Mouse (Mus musculus) hindbrain, embryonic 13.5 days (tissue): ENCODE measurements around the gene Mpst. TPM values are rescaled to one million over a fixed set of nuclear protein-coding genes. Genes with fewer than 3 reads are reported as not detected.

Source experiments
- ATAC-seq: fragments of 200-750 bp; cut with Nextera tagmentation; 2 replicates; pipeline ENCODE4 v1.8.0; 2017; ENCODE audit warnings: moderate TSS enrichment; ENCODE audit not compliant: low FRiP score
- H3K27ac ChIP-seq: fragments of 300-500 bp; sonication (generic); 2 replicates; pipeline ENCODE4 v1.5.1; 2015; ENCODE audit warnings: inconsistent platforms, mild to moderate bottlenecking, moderate library complexity
- H3K27me3 ChIP-seq: fragments of 300-500 bp; sonication (generic); 2 replicates; pipeline ENCODE4 v1.6.1; 2015; ENCODE audit warnings: mild to moderate bottlenecking, inconsistent platforms
- H3K36me3 ChIP-seq: fragments of 300-500 bp; sonication (generic); 2 replicates; pipeline ENCODE4 v1.6.1; 2015; ENCODE audit warnings: mild to moderate bottlenecking, inconsistent platforms
- H3K4me1 ChIP-seq: fragments of 300-500 bp; sonication (generic); replicated peaks from 2 replicates; pipeline ENCODE4 v1.6.1; 2015; ENCODE audit warnings: inconsistent platforms
- H3K4me2 ChIP-seq: fragments of 300-500 bp; sonication (generic); 2 replicates; pipeline ENCODE4 v1.6.1; 2015; ENCODE audit warnings: inconsistent platforms, mild to moderate bottlenecking, moderate library complexity
- H3K4me3 ChIP-seq: fragments of 300-500 bp; sonication (generic); 2 replicates; pipeline ENCODE4 v1.5.1; 2015; ENCODE audit warnings: mild to moderate bottlenecking, inconsistent platforms
- H3K9ac ChIP-seq: fragments of 300-500 bp; sonication (generic); 2 replicates; pipeline ENCODE4 v1.6.1; 2015; ENCODE audit warnings: mild to moderate bottlenecking, inconsistent platforms
- H3K9me3 ChIP-seq: fragments of 300-500 bp; sonication (generic); 2 replicates; pipeline ENCODE4 v1.6.1; 2016; ENCODE audit warnings: inconsistent platforms
- WGBS: fragments of 180-500 bp; shearing (Covaris S2); methylation state at CpG from one replicate; pipeline ENCODE4 v1.1.7; 2015; 5-methylcytosine and 5-hydroxymethylcytosine counted together
- polyA plus RNA-seq: library from polyadenylated mRNA; unstranded; fragments of >200 nt; fragmentation: Nextera tagmentation; extraction: Ambion mirVana; gene quantifications from 2 replicates; pipeline ENCODE4 v1.2.1, GENCODE M21; 2015

The Mpst gene
- polyA plus RNA-seq, 1 experiment from 2014 or later = 2.2 TPM

DNA sequence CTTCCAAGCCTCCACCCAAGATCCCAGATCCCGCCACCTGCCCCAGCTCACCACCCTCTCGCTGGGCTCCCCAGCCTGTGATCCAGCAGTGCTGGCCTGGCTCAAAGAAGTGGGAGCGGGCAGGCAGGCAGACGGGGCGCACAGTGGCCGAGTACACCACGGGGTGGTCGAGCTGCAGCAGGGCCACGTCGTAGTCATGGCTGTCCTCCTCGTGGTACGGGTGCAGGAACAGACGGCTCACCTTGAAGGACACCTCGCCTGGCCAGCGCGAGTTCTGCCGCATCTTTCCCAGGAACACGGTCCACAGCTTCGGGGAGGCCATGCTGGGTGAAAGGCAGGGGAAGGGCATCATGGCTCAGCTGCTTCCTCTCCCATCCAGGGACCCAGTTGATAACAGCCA is 36.0 kb downstream of the Mpst start:
- Histone ChIP-seq H3K4me3 (no peak overlapping the region), H3K27me3 (0 out of 2 replicates have a peak, but pooled peaks cover 4% of the 10 kb centered on the region), H3K9me3 (no peaks in the 10 kb centered on the region), H3K36me3 (peaks cover 9% of the 10 kb centered on the region; the same call in 1 of the 2 replicates), H3K27ac (no peak overlapping the region), H3K9ac (no peak overlapping the region), H3K4me2 (no peak overlapping the region), H3K4me1 (peaks cover 35% of the 10 kb centered on the region)
- WGBS = 90% methylated on average over 19 of the region's 19 CpGs
- ATAC-seq = no peak

DNA sequence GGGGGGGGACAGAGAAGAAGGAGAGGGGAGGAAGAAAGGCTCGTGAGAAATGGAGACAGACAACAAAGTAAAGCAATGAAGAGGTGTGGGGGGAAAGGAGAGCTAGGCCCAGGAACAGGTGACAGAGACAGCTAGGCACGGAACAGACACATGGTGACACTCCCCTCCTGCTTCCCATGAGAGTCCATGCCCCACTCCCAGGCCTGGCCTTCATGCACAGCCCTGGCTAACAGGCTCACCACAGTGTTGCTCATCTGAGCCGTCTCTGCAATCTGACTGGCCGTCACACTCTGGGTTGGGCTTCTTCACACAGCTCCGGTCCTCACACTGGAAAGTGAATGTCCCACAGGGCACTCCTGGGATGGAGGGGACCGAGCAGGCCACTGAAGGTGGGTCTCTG is 37.6 kb downstream of the Mpst start:
- peak overlapping the region; percentile 13; the same call in 1 of the 2 replicates for H3K9ac ChIP-seq
- no peaks in the 10 kb centered on the region for H3K9me3 ChIP-seq
- ATAC-seq = no peak
- WGBS = 52% methylated on average over 6 of the region's 6 CpGs
- peaks cover 31% of the 10 kb centered on the region for H3K4me1 ChIP-seq
- peaks cover 4% of the 10 kb centered on the region; the same call in 1 of the 2 replicates for H3K36me3 ChIP-seq
- 0 out of 2 replicates have a peak, but pooled peaks cover 1% of the 10 kb centered on the region for H3K27me3 ChIP-seq
- H3K4me3 ChIP-seq = no peak overlapping the region
- H3K27ac ChIP-seq = no peak overlapping the region
- no peak overlapping the region for H3K4me2 ChIP-seq

DNA sequence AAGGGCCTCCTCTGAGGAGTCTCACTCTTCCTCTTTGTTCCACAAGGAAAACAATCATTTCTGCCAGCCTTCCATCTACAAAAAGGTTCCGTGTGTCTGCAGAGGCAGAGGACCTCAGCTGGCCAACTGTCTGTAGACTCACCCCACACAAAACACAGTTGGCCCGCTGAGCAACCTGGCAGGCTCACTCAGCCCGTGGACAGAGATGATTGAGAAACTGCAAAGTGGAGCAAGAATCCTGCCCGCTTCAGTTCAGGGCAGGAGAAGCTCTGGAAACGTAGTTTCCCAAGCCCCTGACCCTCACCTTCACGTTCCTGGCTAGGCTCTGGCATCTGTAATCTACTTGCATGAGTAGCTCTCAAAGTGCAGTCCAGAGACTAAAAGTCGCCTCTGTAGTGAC is 40.9 kb downstream of the Mpst start:
- no peak overlapping the region for H3K4me2 ChIP-seq
- H3K4me3 ChIP-seq = no peak overlapping the region
- no peaks in the 10 kb centered on the region for H3K36me3 ChIP-seq
- ATAC-seq = no peak
- H3K4me1 ChIP-seq = peaks cover 32% of the 10 kb centered on the region
- 48% methylated on average over 7 of the region's 7 CpGs for whole genome bisulfite sequencing
- no peak overlapping the region for H3K9ac ChIP-seq
- H3K27ac ChIP-seq = no peak overlapping the region
- no peaks in the 10 kb centered on the region for H3K27me3 ChIP-seq
- no peaks in the 10 kb centered on the region for H3K9me3 ChIP-seq

- peaks cover 32% of the 10 kb centered on the region for H3K4me1 ChIP-seq
- H3K4me3 ChIP-seq = peak overlapping the region; percentile 30
- H3K27me3 ChIP-seq = no peaks in the 10 kb centered on the region
- peak overlapping the region; percentile 60 for H3K9ac ChIP-seq
- under 1% methylated on average over 22 of the region's 22 CpGs for WGBS
- H3K27ac ChIP-seq = peak overlapping the region; percentile 73
- peak overlapping the region; percentile 62 for H3K4me2 ChIP-seq
- no peaks in the 10 kb centered on the region for H3K9me3 ChIP-seq
- peak; percentile 46; the same call in 1 of the 2 replicates for ATAC-seq
- H3K36me3 ChIP-seq = no peaks in the 10 kb centered on the region
Measured at GRCm38 (mm10) chr15:78447746-78448535, 41.7 kb downstream of the Mpst start.

GRCm38 (mm10) chr15:78449131-78449530 is 42.9 kb downstream of the Mpst start:
- WGBS = 79% methylated on average over 6 of the region's 6 CpGs
- no peak for ATAC-seq
- H3K9ac ChIP-seq = no peak overlapping the region
- H3K27me3 ChIP-seq = no peaks in the 10 kb centered on the region
- no peaks in the 10 kb centered on the region for H3K9me3 ChIP-seq
- no peaks in the 10 kb centered on the region for H3K36me3 ChIP-seq
- peaks cover 24% of the 10 kb centered on the region for H3K4me1 ChIP-seq
- H3K4me2 ChIP-seq = no peak overlapping the region
- no peak overlapping the region for H3K4me3 ChIP-seq
- no peak overlapping the region for H3K27ac ChIP-seq

DNA sequence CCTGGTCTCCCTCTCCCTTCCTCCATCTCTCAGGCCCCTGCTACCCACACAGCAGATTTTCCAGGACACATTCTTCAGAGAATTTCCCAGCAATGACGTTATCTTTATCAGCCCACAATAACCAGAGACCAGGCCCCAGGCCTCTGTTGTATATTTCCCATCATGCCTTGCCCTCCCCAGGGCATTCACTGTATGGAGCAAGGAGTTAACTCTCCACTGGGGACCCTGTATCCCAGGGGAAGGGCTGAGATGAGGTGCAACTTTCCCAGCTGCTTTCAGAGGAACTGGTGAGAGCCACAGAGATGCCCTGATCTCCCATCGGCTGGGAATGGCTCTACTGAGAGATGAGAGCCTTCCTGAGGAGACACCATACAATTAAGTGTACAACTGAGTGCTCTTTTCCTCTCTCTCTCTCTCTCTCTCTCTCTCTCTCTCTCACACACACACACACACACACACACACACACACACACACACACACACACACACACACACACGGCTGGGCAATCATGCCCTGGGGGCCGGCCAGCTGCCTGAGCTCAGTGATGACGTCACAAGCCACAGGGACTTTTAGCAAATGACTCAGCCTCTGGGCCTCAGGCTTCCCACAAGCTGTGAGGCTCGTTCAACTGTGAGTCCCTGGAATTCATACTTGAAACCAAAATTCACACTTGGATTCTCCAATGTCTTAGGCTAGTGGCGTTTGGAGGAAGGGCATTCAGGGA is 43.6 kb downstream of the Mpst start:
- Histone ChIP-seq H3K27ac (peak overlapping the region; percentile 62), H3K4me3 (no peak overlapping the region), H3K9ac (no peak overlapping the region), H3K4me1 (peaks cover 24% of the 10 kb centered on the region), H3K36me3 (no peaks in the 10 kb centered on the region), H3K27me3 (no peaks in the 10 kb centered on the region), H3K9me3 (no peaks in the 10 kb centered on the region), H3K4me2 (no peak overlapping the region)
- ATAC-seq = no peak
- whole genome bisulfite sequencing = 28% methylated on average over 7 of the region's 7 CpGs

DNA sequence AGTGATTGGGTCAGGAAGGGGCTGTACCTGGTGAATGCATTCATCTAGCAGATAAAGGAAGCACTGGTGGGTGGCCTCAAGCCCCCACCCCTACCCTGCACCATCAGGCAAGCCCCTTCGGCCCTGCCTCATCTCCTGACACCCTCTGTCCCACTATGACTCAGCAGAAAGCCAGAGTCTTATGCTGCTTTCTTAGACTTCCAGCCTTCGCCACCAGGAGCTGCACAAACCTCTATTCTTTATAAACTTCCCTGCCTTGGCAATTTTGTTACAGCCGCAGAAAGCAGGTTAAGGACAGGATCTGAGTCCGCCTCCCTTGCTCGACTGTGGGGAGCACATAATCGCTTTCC is 44.2 kb downstream of the Mpst start:
- no peaks in the 10 kb centered on the region for H3K36me3 ChIP-seq
- no peak overlapping the region for H3K9ac ChIP-seq
- no peak overlapping the region for H3K4me3 ChIP-seq
- H3K4me2 ChIP-seq = no peak overlapping the region
- peaks cover 28% of the 10 kb centered on the region for H3K4me1 ChIP-seq
- H3K27ac ChIP-seq = no peak overlapping the region; the same call in 1 of the 2 replicates
- H3K27me3 ChIP-seq = no peaks in the 10 kb centered on the region
- ATAC-seq = no peak
- H3K9me3 ChIP-seq = no peaks in the 10 kb centered on the region
- 83% methylated on average over 6 of the region's 6 CpGs for WGBS

GRCm38 (mm10) chr15:78451201-78451600 is 45.0 kb downstream of the Mpst start:
- Histone ChIP-seq H3K9ac (no peak overlapping the region), H3K27ac (no peak overlapping the region), H3K36me3 (no peaks in the 10 kb centered on the region), H3K27me3 (no peaks in the 10 kb centered on the region), H3K4me2 (no peak overlapping the region), H3K4me1 (peaks cover 35% of the 10 kb centered on the region), H3K4me3 (no peak overlapping the region), H3K9me3 (no peaks in the 10 kb centered on the region)
- no peak for ATAC-seq
- WGBS = 78% methylated on average over 2 of the region's 2 CpGs

DNA sequence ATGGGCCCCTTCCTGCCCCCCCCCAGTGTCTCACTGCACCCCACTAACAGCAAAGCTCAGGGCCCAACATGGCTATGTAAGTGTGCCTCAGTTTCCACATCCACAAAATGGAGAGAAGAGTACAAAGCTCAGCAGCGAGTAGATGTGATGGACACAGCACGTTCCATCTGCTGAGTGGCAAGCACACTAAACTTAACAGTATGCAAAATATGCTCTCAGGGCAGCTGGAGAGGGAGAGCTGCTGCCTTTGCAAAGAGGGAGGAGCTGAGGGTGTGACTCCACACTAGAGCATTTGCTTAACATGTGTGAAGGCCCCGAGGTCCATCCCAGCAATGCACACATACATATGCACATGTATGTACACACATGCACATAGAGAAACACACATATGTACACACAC is 46.7 kb downstream of the Mpst start:
- Histone ChIP-seq H3K27me3 (no peaks in the 10 kb centered on the region), H3K27ac (no peak overlapping the region), H3K4me1 (peaks cover 34% of the 10 kb centered on the region), H3K36me3 (no peaks in the 10 kb centered on the region), H3K9me3 (no peaks in the 10 kb centered on the region), H3K4me2 (no peak overlapping the region), H3K9ac (no peak overlapping the region), H3K4me3 (no peak overlapping the region)
- ATAC-seq = no peak
- 96% methylated on average over 3 of the region's 3 CpGs for WGBS

DNA sequence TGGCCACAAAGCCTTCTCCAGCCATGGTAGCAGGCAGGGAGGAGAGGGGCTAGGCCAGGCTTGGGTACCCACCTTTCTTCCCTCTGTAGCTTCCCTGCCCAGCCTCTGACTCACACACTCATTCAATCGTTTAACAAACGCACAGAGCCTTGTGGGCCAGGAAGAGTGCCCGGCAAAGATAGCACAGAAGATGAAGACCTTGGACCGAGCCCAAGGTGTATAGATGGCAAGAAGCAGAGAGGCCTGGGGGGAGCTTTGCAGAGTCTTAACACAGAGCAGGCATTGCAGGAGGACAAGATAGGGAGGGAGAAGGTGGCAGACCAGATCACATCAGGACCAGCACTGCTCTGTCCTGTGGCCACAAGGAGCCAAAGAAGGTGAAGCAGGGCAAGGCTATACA is 49.0 kb downstream of the Mpst start:
- H3K4me1 ChIP-seq = peaks cover 18% of the 10 kb centered on the region; the same call in 1 of the 2 replicates
- no peak overlapping the region for H3K4me3 ChIP-seq
- WGBS = 91% methylated on average over 4 of the region's 4 CpGs
- H3K9ac ChIP-seq = no peak overlapping the region
- ATAC-seq = no peak
- H3K4me2 ChIP-seq = no peak overlapping the region
- H3K27me3 ChIP-seq = no peaks in the 10 kb centered on the region
- no peak overlapping the region for H3K27ac ChIP-seq
- H3K9me3 ChIP-seq = no peaks in the 10 kb centered on the region
- no peaks in the 10 kb centered on the region for H3K36me3 ChIP-seq

DNA sequence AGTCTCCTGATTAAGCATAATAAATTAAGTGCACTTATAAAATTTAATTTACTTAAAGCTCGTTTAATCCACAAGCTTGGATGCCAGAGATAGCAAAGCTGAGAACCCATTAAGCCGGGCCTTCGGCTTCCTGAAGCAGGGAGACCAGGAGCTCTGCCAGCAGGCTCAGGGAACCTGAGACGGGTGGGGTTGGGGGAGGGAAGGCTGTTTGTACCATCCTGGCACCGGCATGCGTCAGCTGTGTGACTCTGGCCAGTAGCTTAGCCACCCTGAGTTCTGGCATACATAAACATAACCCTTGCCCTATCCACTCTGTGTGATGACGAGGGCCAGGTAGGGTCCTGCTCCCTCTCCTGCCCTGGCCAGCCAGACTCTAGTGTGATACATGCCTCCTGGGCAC is 49.8 kb downstream of the Mpst start:
- Histone ChIP-seq H3K36me3 (no peaks in the 10 kb centered on the region), H3K27ac (0 out of 2 replicates have a peak overlapping the region, but pooled peaks have one; percentile 23), H3K4me2 (no peak overlapping the region), H3K27me3 (no peaks in the 10 kb centered on the region), H3K4me1 (peaks cover 15% of the 10 kb centered on the region; the same call in 1 of the 2 replicates), H3K9ac (no peak overlapping the region), H3K4me3 (no peak overlapping the region), H3K9me3 (no peaks in the 10 kb centered on the region)
- ATAC-seq = no peak
- WGBS = 58% methylated on average over 7 of the region's 7 CpGs

- Histone ChIP-seq H3K4me1 (peaks cover 12% of the 10 kb centered on the region; the same call in 1 of the 2 replicates), H3K36me3 (no peaks in the 10 kb centered on the region), H3K4me2 (no peak overlapping the region), H3K27me3 (no peaks in the 10 kb centered on the region), H3K27ac (no peak overlapping the region), H3K4me3 (no peak overlapping the region), H3K9me3 (no peaks in the 10 kb centered on the region), H3K9ac (no peak overlapping the region)
- ATAC-seq = no peak
- WGBS = 82% methylated on average over 10 of the region's 10 CpGs
Measured at GRCm38 (mm10) chr15:78457193-78457592, 51.0 kb downstream of the Mpst start.
